8 mouse cellular contexts compared by ENCODE assay signal in the genomic region with DNA sequence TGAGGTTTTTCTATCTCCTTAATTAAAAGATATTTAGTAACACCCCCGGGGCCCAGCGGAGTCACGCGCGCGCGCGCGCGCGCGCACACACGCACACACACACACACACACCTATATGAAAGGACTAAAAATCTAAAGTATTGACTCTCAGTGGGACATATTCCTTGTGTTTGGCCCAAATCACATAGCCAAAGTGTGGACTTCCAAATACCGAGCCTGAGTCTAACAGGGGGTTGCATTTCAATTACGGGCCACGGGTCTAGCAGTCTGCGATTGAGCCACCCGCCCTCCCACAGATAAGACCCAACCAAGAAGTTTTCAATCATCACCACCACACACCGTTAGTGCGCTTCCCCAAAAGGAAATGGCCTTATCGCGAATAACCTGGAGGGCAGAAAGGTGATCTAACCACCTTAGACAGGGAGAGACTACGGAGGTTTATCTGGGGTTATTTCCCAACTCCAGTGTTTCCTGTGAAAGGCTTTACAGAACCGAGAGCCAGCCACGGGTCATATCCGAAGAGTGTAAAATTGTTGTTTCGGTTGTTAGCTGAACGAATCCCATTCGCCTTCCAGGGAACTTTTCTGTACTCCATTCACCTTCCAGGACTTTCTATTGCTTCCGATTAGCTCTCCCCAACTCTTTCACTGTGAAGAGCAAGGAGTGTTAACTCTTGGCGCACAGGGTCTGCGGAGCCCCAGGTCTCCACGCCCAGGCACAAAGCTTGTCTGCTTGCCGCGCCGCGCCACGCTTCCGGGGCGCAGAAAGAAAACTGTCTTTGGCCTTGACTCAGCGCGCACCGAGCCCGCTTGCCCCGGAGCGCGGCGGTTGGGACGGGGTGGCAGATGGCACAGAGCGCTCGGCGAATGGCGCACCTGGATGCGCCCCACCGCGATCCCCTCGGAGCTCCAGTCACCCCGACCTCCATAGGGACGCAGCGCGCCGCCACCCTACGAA. TPM values are rescaled to one million over a fixed set of nuclear protein-coding genes. Genes with fewer than 3 reads are reported as not detected.
A peak's percentile ranks its signal among the peaks of the same experiment; 100 is the strongest.
DNase-seq lines count a peak whose midpoint lies in the region; ATAC-seq lines count a peak whose summit lies in the region.

No protein-coding gene starts in this region.

- H3K36me3 ChIP-seq in hindbrain, embryonic 13.5 days: no peaks in the 10 kb centered on the region
- H3K36me3 ChIP-seq in liver, embryonic 16.5 days (ENCODE audit: control insufficient read depth, insufficient read depth): no peaks in the 10 kb centered on the region
- H3K36me3 ChIP-seq in neural tube, embryonic 13.5 days: no peaks in the 10 kb centered on the region

- peak; percentile 52 for DNase-seq in gastrocnemius, postnatal 10 days
- DNase-seq in gastrocnemius, adult 18-20 months (ENCODE audit: low spot score): no peak
- DNase-seq in layer of hippocampus, adult 11-12 months (ENCODE audit: low spot score): no peak

- H3K4me2 ChIP-seq in hindbrain, embryonic 13.5 days: peak overlapping the region; percentile 97
- H3K4me2 ChIP-seq in liver, embryonic 16.5 days (ENCODE audit: low read depth, low read length): peak overlapping the region; percentile 66
- peak overlapping the region; percentile 98 for H3K4me2 ChIP-seq in neural tube, embryonic 13.5 days

- no peaks in the 10 kb centered on the region for H3K9me3 ChIP-seq in hindbrain, embryonic 13.5 days
- H3K9me3 ChIP-seq in liver, embryonic 16.5 days (replicated peaks; ENCODE audit: control insufficient read depth, low read length): no peaks in the 10 kb centered on the region
- H3K9me3 ChIP-seq in neural tube, embryonic 13.5 days: no peaks in the 10 kb centered on the region

- H3K27me3 ChIP-seq in hindbrain, embryonic 13.5 days: peaks cover 41% of the 10 kb centered on the region
- H3K27me3 ChIP-seq in liver, embryonic 16.5 days (ENCODE audit: control insufficient read depth, insufficient read depth, low read depth, low read length): peaks cover 15% of the 10 kb centered on the region
- H3K27me3 ChIP-seq in neural tube, embryonic 13.5 days: peaks cover 41% of the 10 kb centered on the region

- ATAC-seq in activated CD4-positive, CD25-positive, alpha-beta regulatory T cell, adult 4 months: peak; percentile 30
- ATAC-seq in erythroblast, adult 5-6 weeks (replicated peaks; ENCODE audit: low FRiP score, poor library complexity, severe bottlenecking): peak; percentile 48
- ATAC-seq in hindbrain, embryonic 13.5 days (ENCODE audit: low FRiP score): peak; percentile 67
- peak; percentile 50 for ATAC-seq in liver, embryonic 16.5 days (ENCODE audit: low read depth)
- peak; percentile 62; the same call in 1 of the 2 replicates for ATAC-seq in neural tube, embryonic 13.5 days (ENCODE audit: low read depth)

- peak overlapping the region; percentile 59 for H3K4me3 ChIP-seq in hindbrain, embryonic 13.5 days
- peak overlapping the region; percentile 61 for H3K4me3 ChIP-seq in liver, embryonic 16.5 days (ENCODE audit: low read depth, low read length)
- peak overlapping the region; percentile 55 for H3K4me3 ChIP-seq in neural tube, embryonic 13.5 days

- H3K9ac ChIP-seq in hindbrain, embryonic 13.5 days: peak overlapping the region; percentile 68
- peak overlapping the region; percentile 59 for H3K9ac ChIP-seq in liver, embryonic 16.5 days (ENCODE audit: low read depth, low read length)
- H3K9ac ChIP-seq in neural tube, embryonic 13.5 days: peak overlapping the region; percentile 61

- 6% methylated on average over 63 of the region's 63 CpGs for WGBS in hindbrain, embryonic 13.5 days
- 7% methylated on average over 63 of the region's 63 CpGs for WGBS in liver, embryonic 16.5 days (ENCODE audit: insufficient replicate concordance)
- 8% methylated on average over 63 of the region's 63 CpGs for WGBS in neural tube, embryonic 13.5 days

- H3K27ac ChIP-seq in hindbrain, embryonic 13.5 days: no peak overlapping the region
- peak overlapping the region; percentile 47 for H3K27ac ChIP-seq in liver, embryonic 16.5 days (ENCODE audit: low read length)
- H3K27ac ChIP-seq in neural tube, embryonic 13.5 days (replicated peaks): no peak overlapping the region

- H3K4me1 ChIP-seq in hindbrain, embryonic 13.5 days (replicated peaks): peaks cover 16% of the 10 kb centered on the region
- peaks cover 25% of the 10 kb centered on the region for H3K4me1 ChIP-seq in liver, embryonic 16.5 days (ENCODE audit: control insufficient read depth, low read depth, low read length)
- H3K4me1 ChIP-seq in neural tube, embryonic 13.5 days (replicated peaks): peaks cover 18% of the 10 kb centered on the region

RNA-seq across cellular contexts. Expression of a gene that starts 1.0 kb away (rescaled TPM):
- total RNA-seq in gastrocnemius, postnatal 10 days (2021): 100 to 1,000 TPM; 156 to 157 TPM
- total RNA-seq in gastrocnemius, adult 18-20 months (2021): 100 to 1,000 TPM; 101 to 168 TPM
- 100 to 1,000 TPM; 169 to 193 TPM for polyA plus RNA-seq in activated CD4-positive, CD25-positive, alpha-beta regulatory T cell, adult 4 months (2017; shearing (Covaris generic))
- total RNA-seq in erythroblast, adult 5-6 weeks (2015; ENCODE audit: low replicate concordance): 19.6 and 24.0 TPM in 2 replicates
- total RNA-seq in erythroblast, adult 5-6 weeks (2017; ENCODE audit: low replicate concordance): 8.9 and 32.3 TPM in 2 replicates
- polyA plus RNA-seq in hindbrain, embryonic 13.5 days (2015; fragmentation: Nextera tagmentation; extraction: Ambion mirVana): 13.8 and 14.7 TPM in 2 replicates
- 70.4 and 73.8 TPM in 2 replicates for polyA plus RNA-seq in liver, embryonic 16.5 days (2015; fragmentation: Nextera tagmentation; extraction: Ambion mirVana)
- polyA plus RNA-seq in neural tube, embryonic 13.5 days (2015; fragmentation: Nextera tagmentation; extraction: Ambion mirVana): 26.2 and 27.3 TPM in 2 replicates
